Mouse (Mus musculus): ENCODE measurements around the gene Lpar1. TPM values are rescaled to one million over a fixed set of nuclear protein-coding genes. Genes with fewer than 3 reads are reported as not detected.
A peak's percentile ranks its signal among the peaks of the same experiment; 100 is the strongest.

Gene Lpar1
- 1 to 10 TPM; 8.0 to 9.9 TPM for total RNA-seq (2021)
- long read RNA-seq, partial matches to known transcripts = 1 of 5 reads
- long read RNA-seq, other reads (novel, unspliced or antisense) = 3 of 5 reads

- DNase-seq (ENCODE audit: low spot score in 2 of 2) = no peak
These were observed at the start of gene Lpar1 for GRCm38 (mm10) chr4:58553631-58554358. Gene Lpar1, minus strand, starts transcription at chr4:58553898.

DNA sequence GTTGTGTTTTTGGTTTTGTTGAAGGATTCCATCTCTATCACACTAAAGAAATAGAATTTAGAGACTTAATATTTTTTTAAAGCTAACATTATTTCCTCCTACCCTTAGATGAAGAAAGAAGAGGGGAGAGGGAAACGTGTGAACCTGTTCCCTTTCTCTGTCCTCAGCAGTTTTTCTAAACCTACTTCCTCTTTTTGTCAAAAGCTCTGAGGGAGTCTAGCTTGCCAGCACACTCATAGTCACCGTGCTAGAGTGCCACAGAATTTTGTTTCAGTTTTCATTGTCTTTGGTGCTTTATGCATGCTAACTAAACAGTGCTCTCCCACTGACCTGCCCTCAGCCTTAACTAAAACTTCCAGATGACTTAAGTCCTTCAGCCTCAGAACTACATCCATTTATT lies 32.2 kb upstream of the Lpar1 start:
- no peak for DNase-seq (ENCODE audit: low spot score in 2 of 2)

GRCm38 (mm10) chr4:58581191-58581590 lies 27.5 kb upstream of the Lpar1 start:
- no peak for DNase-seq (ENCODE audit: low spot score in 2 of 2)

GRCm38 (mm10) chr4:58580516-58580915 lies 26.8 kb upstream of the Lpar1 start:
- no peak for DNase-seq (ENCODE audit: low spot score in 2 of 2)

DNA sequence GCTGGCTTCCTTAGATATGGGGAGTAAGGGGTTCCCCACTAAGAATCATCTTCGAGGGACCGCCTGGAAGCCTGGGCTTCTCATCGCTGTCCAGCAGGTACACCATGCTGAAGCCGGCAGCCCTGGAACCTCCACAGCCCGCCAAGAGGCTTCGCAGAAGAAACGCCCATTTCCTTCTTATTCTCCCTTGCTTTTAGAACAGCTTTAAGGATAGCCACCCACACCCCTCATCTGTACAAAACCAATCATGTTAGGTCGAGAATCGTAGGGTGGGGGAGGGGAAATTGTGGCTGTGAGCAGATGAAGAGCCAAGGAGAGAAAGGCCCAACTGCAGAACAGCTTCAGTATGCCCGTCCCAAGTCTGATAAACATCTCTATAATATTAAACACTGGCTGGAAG lies 26.4 kb upstream of the Lpar1 start:
- DNase-seq (ENCODE audit: low spot score in 2 of 2) = no peak

- no peak for DNase-seq (ENCODE audit: low spot score in 2 of 2)
These were observed 24.8 kb upstream of the Lpar1 start for GRCm38 (mm10) chr4:58578488-58578887.

GRCm38 (mm10) chr4:58577382-58578048 lies 23.8 kb upstream of the Lpar1 start:
- no peak for DNase-seq (ENCODE audit: low spot score in 2 of 2)

DNA sequence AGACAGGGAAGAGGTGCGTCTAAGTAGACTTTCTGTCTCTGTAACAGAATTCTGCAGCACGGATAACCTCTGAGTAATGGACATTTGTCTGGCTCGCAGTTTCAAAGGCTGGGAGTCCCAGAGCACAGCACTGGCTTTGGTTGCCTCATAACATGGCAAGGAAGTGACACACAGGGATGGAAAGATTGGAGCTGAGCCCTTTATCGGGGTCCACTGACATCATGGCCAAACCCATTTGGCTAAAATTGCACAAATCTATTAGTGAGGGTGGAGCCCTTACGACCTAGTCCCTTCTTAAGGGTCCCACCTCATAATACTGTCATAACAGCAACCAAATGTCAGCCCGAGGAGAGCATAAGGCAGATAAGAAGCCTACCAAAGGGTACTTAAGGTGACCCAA lies 22.1 kb upstream of the Lpar1 start:
- DNase-seq (ENCODE audit: low spot score in 2 of 2) = no peak

DNA sequence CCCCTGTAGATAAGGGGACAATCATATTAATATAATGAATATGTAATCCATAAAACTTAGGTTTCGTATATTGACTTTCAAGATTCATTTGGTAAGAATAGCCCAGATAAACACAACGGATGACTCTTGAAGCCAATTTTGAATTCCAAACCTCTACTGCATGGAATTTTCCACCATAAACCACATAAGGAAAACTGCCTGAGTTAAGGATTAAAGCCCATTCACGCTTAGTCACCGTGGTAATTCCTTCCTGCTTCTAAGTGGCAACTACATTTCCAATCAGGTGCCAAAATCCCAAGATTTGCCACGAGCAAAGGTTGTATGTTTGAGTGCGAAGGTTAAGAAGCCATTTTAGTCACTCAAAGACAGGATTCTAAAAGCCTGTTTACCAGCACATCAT lies 20.3 kb upstream of the Lpar1 start:
- no peak for DNase-seq (ENCODE audit: low spot score in 2 of 2)

- no peak for DNase-seq (ENCODE audit: low spot score in 2 of 2)
These were observed 18.7 kb upstream of the Lpar1 start for GRCm38 (mm10) chr4:58572446-58572845.

DNA sequence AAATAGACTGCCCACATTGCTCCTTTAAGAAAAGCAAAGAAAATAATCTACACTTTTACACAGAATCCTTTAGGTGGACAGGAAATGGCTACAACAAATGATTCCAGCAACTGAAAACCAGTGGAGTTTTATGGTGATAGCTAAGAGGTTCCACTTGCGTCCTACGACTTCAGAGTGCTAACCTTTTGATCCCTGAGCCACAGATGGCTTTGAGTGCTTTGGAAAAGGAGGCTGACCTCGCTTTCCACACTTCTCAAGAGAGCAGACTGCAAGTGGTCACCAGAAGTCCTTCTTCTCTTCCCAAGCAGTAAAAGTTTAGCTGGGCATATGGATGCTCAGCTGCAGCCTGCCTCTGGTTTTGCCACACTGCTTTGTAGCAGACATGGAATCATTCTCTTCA lies 18.0 kb upstream of the Lpar1 start:
- no peak for DNase-seq (ENCODE audit: low spot score in 2 of 2)

- DNase-seq (ENCODE audit: low spot score in 2 of 2) = no peak
These were observed 17.5 kb upstream of the Lpar1 start for GRCm38 (mm10) chr4:58571232-58571631.

DNA sequence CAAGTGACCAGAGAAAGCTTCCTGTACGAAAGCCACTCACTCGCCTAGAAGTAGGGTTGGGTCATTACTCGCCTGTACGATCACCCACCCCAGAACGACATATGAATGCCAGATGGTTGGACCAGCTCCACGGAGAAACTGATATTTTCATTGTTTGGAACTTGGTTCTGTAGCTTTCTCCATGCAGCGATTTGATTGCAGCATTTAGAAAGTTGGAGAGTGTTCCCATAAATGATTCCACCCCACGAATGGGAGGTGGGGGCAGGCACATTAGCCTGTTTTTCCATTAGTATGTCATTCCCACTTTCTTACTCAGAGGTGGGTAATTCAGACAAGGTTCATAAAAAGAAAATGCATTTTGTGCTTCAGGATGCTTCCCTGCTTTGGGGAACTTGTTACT lies 14.8 kb upstream of the Lpar1 start:
- DNase-seq (ENCODE audit: low spot score in 2 of 2) = no peak

DNA sequence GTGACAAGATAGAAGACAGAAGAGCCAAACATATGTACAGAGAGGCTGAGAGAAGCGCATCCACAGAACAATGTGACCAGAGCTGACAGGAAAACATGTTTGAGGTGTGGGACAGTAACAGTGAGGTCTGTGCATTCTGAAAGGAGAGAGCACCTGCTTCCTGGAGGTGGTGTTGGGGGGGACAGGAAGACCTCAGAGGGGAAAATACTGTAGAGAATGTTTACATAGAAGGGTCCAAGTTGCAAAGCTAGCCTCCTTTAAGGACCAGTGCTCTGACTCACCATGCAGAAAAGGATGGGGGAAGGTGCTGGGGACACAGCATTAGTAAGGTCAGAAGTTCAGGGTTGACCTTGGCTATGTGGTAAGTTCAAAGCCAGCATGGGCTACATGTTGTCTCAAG lies 9.1 kb upstream of the Lpar1 start:
- no peak for DNase-seq (ENCODE audit: low spot score in 2 of 2)

DNA sequence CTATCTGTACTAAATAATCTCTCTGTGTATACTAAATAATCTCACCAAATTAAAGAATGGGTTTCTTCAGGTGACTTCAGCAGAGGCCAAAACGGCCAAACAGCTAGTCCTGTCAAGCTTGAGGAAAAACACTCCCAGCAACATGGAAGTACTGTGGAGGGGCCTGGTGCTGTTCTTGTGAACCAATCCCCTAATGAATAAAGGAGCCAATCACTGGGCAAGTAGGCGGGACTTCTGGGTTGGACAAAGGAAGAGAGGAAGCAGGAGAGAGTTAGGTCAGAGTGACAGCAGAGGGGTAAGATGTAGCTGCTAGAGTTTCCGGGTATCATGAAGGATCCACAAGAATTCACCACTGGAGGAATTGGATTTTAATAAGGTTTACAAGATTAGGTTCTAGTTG lies 3.3 kb upstream of the Lpar1 start:
- DNase-seq (ENCODE audit: low spot score in 2 of 2) = no peak

GRCm38 (mm10) chr4:58554359-58554838 lies 701 bp upstream of the Lpar1 start:
- no peak for DNase-seq (ENCODE audit: low spot score in 2 of 2)

DNA sequence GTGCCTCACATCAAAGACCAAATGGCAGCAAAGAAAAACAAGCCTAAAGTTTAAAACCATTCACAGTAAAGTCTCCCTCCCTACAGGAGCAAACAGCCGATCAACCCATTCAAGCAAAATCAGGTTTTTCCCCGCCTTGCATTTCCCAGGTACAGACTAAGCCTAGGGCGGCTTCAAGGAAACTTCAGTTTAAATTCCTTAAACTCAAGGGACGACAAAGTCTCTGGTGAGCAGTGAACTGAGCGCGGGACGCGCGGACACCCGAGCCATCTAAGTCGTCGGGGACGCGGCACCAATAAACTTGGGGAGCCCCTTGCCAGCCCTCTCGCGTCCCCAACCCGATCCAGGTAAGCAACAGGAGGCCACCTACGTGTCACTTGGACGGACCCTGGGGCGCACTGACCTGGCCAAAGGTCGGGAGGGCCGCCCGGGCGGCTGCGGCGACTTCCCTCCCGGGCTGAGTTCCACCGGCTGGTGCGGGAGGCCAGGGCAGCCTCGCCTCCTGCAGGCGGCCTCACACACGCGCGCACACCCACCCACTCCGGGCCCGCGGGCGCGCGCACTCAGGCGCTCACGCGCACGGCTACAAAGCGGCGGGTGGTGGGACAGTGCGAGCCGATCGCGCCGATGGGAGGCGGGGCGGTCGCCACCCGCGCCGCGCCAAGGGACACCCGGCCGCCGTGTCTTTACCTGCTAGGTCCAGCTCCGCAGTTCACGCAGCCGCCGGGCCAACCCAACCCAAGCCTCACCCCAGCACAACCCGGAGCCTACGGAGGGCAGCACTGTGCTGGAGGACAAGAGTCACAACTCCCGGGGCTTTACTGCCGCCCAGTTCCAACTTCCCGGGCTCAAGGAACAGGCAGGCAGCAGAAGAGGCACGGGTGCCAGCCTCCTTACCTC lies 717 bp downstream of the Lpar1 start:
- DNase-seq (ENCODE audit: low spot score in 2 of 2) = peak; percentile 52 to 67

GRCm38 (mm10) chr4:58552229-58552628 lies 1.5 kb downstream of the Lpar1 start:
- no peak for DNase-seq (ENCODE audit: low spot score in 2 of 2)

DNA sequence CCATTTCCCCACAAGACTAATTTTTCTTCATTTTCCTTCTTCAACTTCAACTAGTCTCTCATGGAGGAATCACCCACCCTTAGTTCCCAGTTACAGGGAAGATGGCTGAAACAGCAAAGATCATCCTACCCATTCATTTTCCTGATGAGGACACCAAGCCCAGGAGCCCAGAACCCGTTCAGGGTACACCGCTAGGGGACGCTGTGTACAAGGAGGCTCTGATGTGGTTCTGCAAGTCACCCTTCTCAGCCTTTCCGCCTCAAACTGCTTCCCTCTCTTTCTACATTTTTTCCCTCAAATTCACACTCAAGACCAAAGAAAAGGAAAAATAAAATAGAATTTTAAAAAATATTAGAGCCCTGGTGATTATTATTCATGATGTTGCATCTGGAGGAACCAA lies 1.9 kb downstream of the Lpar1 start:
- peak; percentile 57 to 76 for DNase-seq (ENCODE audit: low spot score in 2 of 2)

- no peak for DNase-seq (ENCODE audit: low spot score in 2 of 2)
These were observed 6.0 kb downstream of the Lpar1 start for GRCm38 (mm10) chr4:58547725-58548124.

- DNase-seq (ENCODE audit: low spot score in 2 of 2) = no peak
These were observed 6.5 kb downstream of the Lpar1 start for GRCm38 (mm10) chr4:58547273-58547565.
